Comparison of ENCODE assay signal across 19 mouse cellular contexts in genomic region chr11:33798094-33798648, GRCm38 (mm10).
DNase-seq lines count a peak whose midpoint lies in the region; ATAC-seq and TF ChIP-seq lines count a peak whose summit lies in the region.
"Had no signal": no experiment of that assay in that cellular context is flagged by ENCODE, and none has a peak within 500 bp of the region (broad histone marks: within the 10 kb centered on the region; RNA-seq: fewer than 3 reads in every experiment).

No protein-coding gene starts in this region.

- peaks cover 18% of the 10 kb centered on the region for H3K4me1 ChIP-seq in hindbrain, embryonic 13.5 days (replicated peaks)
- H3K4me1 ChIP-seq in hindbrain, embryonic 11.5 days (replicated peaks; ENCODE audit: control insufficient read depth, insufficient read depth, low read length), result no peaks in the 10 kb centered on the region
- H3K4me1 ChIP-seq in forebrain, embryonic 15.5 days, result peaks cover 13% of the 10 kb centered on the region
- H3K4me1 ChIP-seq in midbrain, embryonic 16.5 days (ENCODE audit: control insufficient read depth, insufficient read depth, low read length), result peaks cover 13% of the 10 kb centered on the region
- H3K4me1 ChIP-seq: limb, embryonic 10.5 days; liver, embryonic 12.5 days; megakaryocyte, embryonic 14.5 days had no signal

- no peak overlapping the region for H3K4me2 ChIP-seq in hindbrain, embryonic 13.5 days
- H3K4me2 ChIP-seq in hindbrain, embryonic 11.5 days (replicated peaks; ENCODE audit: low read depth, low read length), result no peak overlapping the region
- no peak overlapping the region for H3K4me2 ChIP-seq in forebrain, embryonic 15.5 days (replicated peaks)
- H3K4me2 ChIP-seq in midbrain, embryonic 16.5 days (ENCODE audit: low read length), result no peak overlapping the region
- H3K4me2 ChIP-seq: liver, embryonic 12.5 days; lung, embryonic 15.5 days had no signal

- no peaks in the 10 kb centered on the region; the same call in 1 of the 2 replicates for H3K36me3 ChIP-seq in hindbrain, embryonic 13.5 days
- H3K36me3 ChIP-seq in hindbrain, embryonic 11.5 days (ENCODE audit: control insufficient read depth, insufficient read depth, low read length), result no peaks in the 10 kb centered on the region
- H3K36me3 ChIP-seq in forebrain, embryonic 15.5 days, result no peaks in the 10 kb centered on the region
- H3K36me3 ChIP-seq in midbrain, embryonic 16.5 days (ENCODE audit: control insufficient read depth, insufficient read depth, low read length), result no peaks in the 10 kb centered on the region
- H3K36me3 ChIP-seq: limb, embryonic 10.5 days; liver, embryonic 12.5 days; lung, embryonic 15.5 days had no signal

- no peaks in the 10 kb centered on the region for H3K9me3 ChIP-seq in hindbrain, embryonic 13.5 days
- no peaks in the 10 kb centered on the region for H3K9me3 ChIP-seq in hindbrain, embryonic 11.5 days (ENCODE audit: control insufficient read depth, low read length)
- H3K9me3 ChIP-seq in forebrain, embryonic 15.5 days, result no peaks in the 10 kb centered on the region
- H3K9me3 ChIP-seq in midbrain, embryonic 16.5 days (replicated peaks; ENCODE audit: control insufficient read depth, low read length, poor library complexity, severe bottlenecking), result no peaks in the 10 kb centered on the region; the same call in 1 of the 2 replicates
- H3K9me3 ChIP-seq: limb, embryonic 10.5 days; liver, embryonic 12.5 days; lung, embryonic 15.5 days; megakaryocyte, embryonic 14.5 days had no signal

- DNase-seq in hindbrain, embryonic 11.5 days (ENCODE audit: low spot score), result no peak
- peak; percentile 70 for DNase-seq in brain, embryonic 14.5 days (ENCODE audit: low read depth)
- DNase-seq in adrenal gland, postnatal 14 days, result no peak
- DNase-seq in thymus, postnatal 36 days, result no peak
- DNase-seq: adrenal gland, postnatal 25 days; cerebellum, adult 9-10 months; gastrocnemius, postnatal 14 days; heart, postnatal 10 days; kidney, adult 9 months; kidney, postnatal 4 days; spleen, adult 18-20 months had no signal

- ATAC-seq in hindbrain, embryonic 13.5 days (ENCODE audit: low FRiP score), result no peak
- no peak for ATAC-seq in hindbrain, embryonic 11.5 days (ENCODE audit: low FRiP score)
- ATAC-seq in forebrain, embryonic 15.5 days (replicated peaks), result 0 out of 2 replicates have a peak, but pooled peaks have one; percentile 24
- peak; percentile 44; the same call in 1 of the 2 replicates for ATAC-seq in midbrain, embryonic 16.5 days
- ATAC-seq: liver, embryonic 12.5 days had no signal

- H3K9ac ChIP-seq in hindbrain, embryonic 13.5 days, result no peak overlapping the region
- no peak overlapping the region for H3K9ac ChIP-seq in hindbrain, embryonic 11.5 days (ENCODE audit: low read depth, low read length)
- H3K9ac ChIP-seq in forebrain, embryonic 15.5 days (replicated peaks), result no peak overlapping the region
- H3K9ac ChIP-seq in midbrain, embryonic 16.5 days (ENCODE audit: low read depth, low read length), result no peak overlapping the region
- H3K9ac ChIP-seq: liver, embryonic 12.5 days; lung, embryonic 15.5 days had no signal

- TF ChIP-seq CTCF in brain, embryonic 14.5 days (IDR thresholded peaks at IDR 0.05; ENCODE audit: borderline replicate concordance, extremely low read depth, insufficient read depth, insufficient read length), result no peak

- no peak for TF ChIP-seq POLR2A in brain, embryonic 14.5 days (IDR thresholded peaks at IDR 0.05; ENCODE audit: borderline replicate concordance, extremely low read depth, insufficient read depth, insufficient read length, poor library complexity, severe bottlenecking)

- no peak overlapping the region for H3K4me3 ChIP-seq in hindbrain, embryonic 13.5 days
- H3K4me3 ChIP-seq in hindbrain, embryonic 11.5 days (ENCODE audit: low read depth, low read length), result no peak overlapping the region
- no peak overlapping the region for H3K4me3 ChIP-seq in forebrain, embryonic 15.5 days
- H3K4me3 ChIP-seq in midbrain, embryonic 16.5 days (ENCODE audit: low read depth, low read length), result no peak overlapping the region
- H3K4me3 ChIP-seq: limb, embryonic 10.5 days; liver, embryonic 12.5 days; lung, embryonic 15.5 days; megakaryocyte, embryonic 14.5 days; myocyte had no signal

- 59% methylated on average over 12 of the region's 12 CpGs for WGBS in hindbrain, embryonic 13.5 days
- WGBS in hindbrain, embryonic 11.5 days, result 63% methylated on average over 12 of the region's 12 CpGs
- 35% methylated on average over 12 of the region's 12 CpGs for WGBS in forebrain, embryonic 15.5 days
- WGBS in midbrain, embryonic 16.5 days, result 36% methylated on average over 12 of the region's 12 CpGs

- H3K27me3 ChIP-seq in hindbrain, embryonic 13.5 days, result no peaks in the 10 kb centered on the region
- no peaks in the 10 kb centered on the region for H3K27me3 ChIP-seq in hindbrain, embryonic 11.5 days (ENCODE audit: control insufficient read depth, insufficient read depth, low read length)
- H3K27me3 ChIP-seq in forebrain, embryonic 15.5 days, result no peaks in the 10 kb centered on the region
- H3K27me3 ChIP-seq in midbrain, embryonic 16.5 days (ENCODE audit: control insufficient read depth, insufficient read depth, low read depth, low read length), result no peaks in the 10 kb centered on the region
- H3K27me3 ChIP-seq: liver, embryonic 12.5 days; lung, embryonic 15.5 days; megakaryocyte, embryonic 14.5 days had no signal

- H3K27ac ChIP-seq in hindbrain, embryonic 13.5 days, result peak overlapping the region; percentile 73
- H3K27ac ChIP-seq in hindbrain, embryonic 11.5 days (ENCODE audit: low read depth, low read length), result no peak overlapping the region
- H3K27ac ChIP-seq in forebrain, embryonic 15.5 days (replicated peaks), result peak overlapping the region; percentile 57
- H3K27ac ChIP-seq in midbrain, embryonic 16.5 days (ENCODE audit: low read length), result peak overlapping the region; percentile 48
- H3K27ac ChIP-seq: limb, embryonic 10.5 days; liver, embryonic 12.5 days; lung, embryonic 15.5 days had no signal

Comparison
In these comparisons a context has a peak if more than half of its experiments do, and no peak if none do; other contexts are left out.
1. ATAC-seq: peak in forebrain, embryonic 15.5 days (single experiment) and midbrain, embryonic 16.5 days (single experiment); none in hindbrain, embryonic 13.5 days (single experiment) and hindbrain, embryonic 11.5 days (single experiment).